Mouse (Mus musculus): ENCODE measurements around the gene Mrgpre.

Mrgpre gene

DNA sequence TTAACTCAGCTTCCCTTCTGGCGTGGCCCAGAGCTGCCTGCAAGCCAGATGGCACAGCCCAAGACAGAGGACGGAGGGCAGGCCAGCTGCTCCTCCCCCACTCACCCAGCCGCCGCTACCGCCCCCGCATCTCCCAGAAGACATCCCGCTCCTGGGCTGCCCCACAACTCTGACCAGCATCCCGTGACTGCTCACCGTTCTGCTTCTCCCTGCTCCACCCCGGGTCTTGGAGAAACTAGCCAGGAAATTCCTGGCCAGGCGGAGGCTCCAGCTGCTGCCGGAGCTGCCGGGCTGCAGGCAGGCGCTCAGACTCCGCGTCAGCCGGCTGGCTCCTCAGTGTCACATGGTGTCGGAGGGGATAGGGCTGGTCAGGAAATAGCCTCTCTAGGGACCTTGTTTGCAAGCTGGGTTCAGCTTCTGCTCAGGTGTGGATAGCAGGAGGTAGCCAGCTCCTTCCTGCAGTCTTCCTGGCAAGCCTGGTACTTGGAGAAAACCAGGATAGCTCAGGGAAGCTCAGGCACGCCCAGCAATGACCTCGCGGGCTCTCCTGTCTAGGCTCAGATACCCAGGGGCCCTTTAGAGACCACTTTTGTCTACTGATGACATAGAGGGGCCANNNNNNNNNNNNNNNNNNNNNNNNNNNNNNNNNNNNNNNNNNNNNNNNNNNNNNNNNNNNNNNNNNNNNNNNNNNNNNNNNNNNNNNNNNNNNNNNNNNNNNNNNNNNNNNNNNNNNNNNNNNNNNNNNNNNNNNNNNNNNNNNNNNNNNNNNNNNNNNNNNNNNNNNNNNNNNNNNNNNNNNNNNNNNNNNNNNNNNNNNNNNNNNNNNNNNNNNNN is at the start of gene Mrgpre:
Gene Mrgpre (minus strand): TSS at position 505 of the 834 bp plus-strand sequence.
- DNase-seq (ENCODE audit: low spot score in 2 of 2): peak; percentile 51 to 52

- no peak for DNase-seq (ENCODE audit: low spot score in 2 of 2)
Observed at GRCm38 (mm10) chr7:143833581-143834190, 49.4 kb upstream of the Mrgpre start.

GRCm38 (mm10) chr7:143832611-143833010 is 48.3 kb upstream of the Mrgpre start:
- no peak for DNase-seq (ENCODE audit: low spot score in 2 of 2)

GRCm38 (mm10) chr7:143832196-143832595 is 47.9 kb upstream of the Mrgpre start:
- no peak for DNase-seq (ENCODE audit: low spot score in 2 of 2)

DNA sequence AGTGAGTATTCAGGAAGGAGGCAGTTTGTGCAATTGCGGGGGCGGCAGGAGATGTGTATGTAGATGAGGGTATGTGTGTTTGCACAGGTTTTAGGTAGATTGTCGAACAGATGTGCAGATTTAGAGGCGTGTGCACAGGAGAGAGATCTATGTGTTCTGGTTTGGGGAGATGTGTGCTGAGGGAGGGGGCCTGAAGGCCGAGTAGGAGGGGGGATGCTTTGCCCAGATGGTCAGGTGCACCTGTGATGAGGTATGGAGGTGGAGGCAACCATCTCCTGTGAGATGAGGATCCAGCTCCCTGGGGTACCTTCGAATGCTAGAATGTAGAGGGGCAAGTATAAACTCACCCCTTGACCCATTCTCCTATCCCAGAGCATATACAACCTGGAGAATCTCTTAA is 46.1 kb upstream of the Mrgpre start:
- no peak for DNase-seq (ENCODE audit: low spot score in 2 of 2)

GRCm38 (mm10) chr7:143829504-143830331 is 45.4 kb upstream of the Mrgpre start:
- DNase-seq (ENCODE audit: low spot score in 2 of 2): peak; percentile 96 to 98

GRCm38 (mm10) chr7:143826985-143827384 is 42.7 kb upstream of the Mrgpre start:
- no peak for DNase-seq (ENCODE audit: low spot score in 2 of 2)

GRCm38 (mm10) chr7:143823266-143823605 is 38.9 kb upstream of the Mrgpre start:
- no peak for DNase-seq (ENCODE audit: low spot score in 2 of 2)

GRCm38 (mm10) chr7:143822375-143823265 is 38.3 kb upstream of the Mrgpre start, which contains the start of the genes Nadsyn1 and Dhcr7:
Nadsyn1 (minus strand) TSS chr7:143822849.
Dhcr7 (plus strand) TSS chr7:143823145.
- DNase-seq (ENCODE audit: low spot score in 2 of 2): peak; percentile 98

GRCm38 (mm10) chr7:143821241-143821640 is 36.9 kb upstream of the Mrgpre start:
- no peak for DNase-seq (ENCODE audit: low spot score in 2 of 2)

DNA sequence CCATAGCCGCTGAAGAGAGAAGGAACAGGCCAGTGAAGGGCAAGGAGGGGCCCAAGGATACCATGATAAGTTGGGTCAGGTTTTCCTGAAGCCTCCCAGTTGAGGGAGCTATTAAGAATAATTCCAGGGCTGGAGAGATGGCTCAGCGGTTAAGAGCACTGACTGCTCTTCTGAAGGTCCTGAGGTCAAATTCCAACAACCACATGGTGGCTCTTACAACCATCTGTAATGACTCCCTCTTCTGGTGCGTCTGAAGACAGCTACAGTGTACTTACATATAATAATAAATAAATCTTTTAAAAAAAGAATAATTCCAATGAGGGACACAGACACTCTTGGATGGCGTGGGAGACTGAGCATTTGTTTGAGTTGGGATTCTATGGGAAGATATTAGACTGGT is 34.9 kb upstream of the Mrgpre start:
- DNase-seq (ENCODE audit: low spot score in 2 of 2): no peak

DNA sequence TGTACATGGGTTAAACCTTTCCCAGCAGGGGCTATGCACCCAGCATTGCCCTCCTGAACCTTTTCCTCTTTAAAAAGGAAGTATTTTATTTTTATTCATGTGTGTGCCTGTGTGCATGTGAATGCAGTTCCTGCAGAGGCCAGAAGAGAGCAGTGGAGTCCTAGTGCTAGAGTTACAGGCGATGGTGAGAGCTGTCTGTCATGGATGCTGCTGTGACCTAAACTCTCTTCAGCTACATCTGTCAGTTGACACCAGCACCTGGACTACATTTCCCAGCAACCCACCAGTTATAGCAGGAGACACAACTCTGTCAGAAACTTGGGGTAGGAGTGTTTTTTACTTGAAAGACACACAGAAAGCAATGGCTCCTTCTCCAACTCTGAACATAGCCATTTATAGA is 24.6 kb upstream of the Mrgpre start:
- no peak for DNase-seq (ENCODE audit: low spot score in 2 of 2)

- DNase-seq (ENCODE audit: low spot score in 2 of 2): peak in 1 of 2 experiments; percentile 21
Observed at GRCm38 (mm10) chr7:143805199-143805624, 20.9 kb upstream of the Mrgpre start.

DNA sequence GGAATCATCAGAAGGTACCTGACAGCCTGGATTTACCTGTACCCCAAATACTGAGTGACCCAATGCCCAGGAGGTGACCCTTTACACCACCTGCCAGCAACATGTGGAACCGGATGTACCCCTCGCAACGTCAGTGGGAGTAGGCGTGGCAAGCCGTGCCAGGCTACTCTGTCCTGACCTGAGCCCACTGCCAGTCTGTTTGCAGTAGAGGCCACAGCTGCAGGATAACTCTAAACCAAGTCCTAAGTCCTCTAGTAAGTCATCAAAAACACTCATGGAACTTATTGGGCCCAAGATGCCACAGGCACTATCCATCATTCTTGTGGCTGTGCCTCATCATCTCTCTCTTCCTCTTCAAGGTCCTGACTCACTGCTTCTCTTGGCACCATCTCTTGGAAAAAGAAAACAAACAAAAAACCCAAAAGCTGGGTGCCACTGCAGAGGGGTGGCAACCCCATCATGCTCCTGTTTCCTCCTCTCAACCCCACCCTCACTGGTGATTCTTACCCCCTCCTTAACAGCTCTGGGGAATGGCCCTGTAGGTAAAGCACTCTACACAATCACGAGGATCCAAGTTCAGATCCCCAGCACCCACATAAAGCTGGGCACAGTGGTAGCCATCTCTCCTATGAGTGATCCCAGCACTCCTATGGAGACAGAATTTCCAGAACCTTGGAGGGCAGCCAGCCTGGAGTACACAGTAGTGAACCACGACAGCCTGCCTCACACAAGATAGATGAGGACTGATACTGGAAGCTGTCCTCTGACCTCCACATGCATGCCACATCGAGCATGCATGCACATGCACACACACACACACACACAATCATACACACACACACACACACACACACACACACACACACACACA is 17.1 kb upstream of the Mrgpre start:
- no peak for DNase-seq (ENCODE audit: low spot score in 2 of 2)

DNA sequence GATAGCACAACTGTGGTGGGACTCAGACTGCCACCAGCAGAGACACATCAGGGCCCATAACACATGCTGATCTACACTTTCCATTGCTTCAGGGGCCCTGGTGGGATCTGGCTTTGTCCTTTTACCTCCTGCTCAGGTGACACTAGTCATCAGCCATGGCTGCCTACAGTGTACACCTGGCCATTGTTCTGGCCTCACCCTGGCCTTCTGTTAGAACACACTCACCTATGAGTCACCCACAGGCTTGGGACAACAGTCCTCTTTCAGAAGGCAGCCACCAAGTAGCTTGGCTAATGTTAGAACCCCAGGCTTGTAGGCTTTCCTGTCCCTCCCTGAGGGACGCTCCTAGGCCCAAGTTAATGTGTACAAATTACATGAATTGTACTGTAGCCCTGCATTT is 16.5 kb upstream of the Mrgpre start:
- DNase-seq (ENCODE audit: low spot score in 2 of 2): no peak

DNA sequence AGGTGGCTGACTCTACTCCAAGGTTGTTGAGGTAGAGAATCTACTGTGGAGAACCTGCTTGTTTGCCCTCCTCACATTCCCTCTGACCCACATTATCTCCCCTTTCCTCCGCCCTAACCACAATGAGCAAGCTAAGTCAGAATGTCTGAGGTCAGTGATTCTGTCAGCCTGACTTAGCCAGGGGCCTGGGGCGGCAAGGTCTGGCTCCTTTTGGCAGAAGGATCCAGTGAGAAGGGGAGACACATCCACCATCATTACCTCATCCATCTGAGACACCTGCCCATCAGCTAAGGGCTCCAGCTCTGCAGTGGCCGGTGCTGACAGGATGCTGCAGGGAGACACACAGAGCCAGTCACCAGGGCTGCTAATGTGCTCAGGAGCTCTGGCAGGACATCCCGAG is 14.5 kb upstream of the Mrgpre start:
- no peak for DNase-seq (ENCODE audit: low spot score in 2 of 2)

GRCm38 (mm10) chr7:143793121-143793520 is 8.8 kb upstream of the Mrgpre start:
- DNase-seq (ENCODE audit: low spot score in 2 of 2): no peak

- no peak for DNase-seq (ENCODE audit: low spot score in 2 of 2)
Observed at GRCm38 (mm10) chr7:143792336-143792985, 8.2 kb upstream of the Mrgpre start.

DNA sequence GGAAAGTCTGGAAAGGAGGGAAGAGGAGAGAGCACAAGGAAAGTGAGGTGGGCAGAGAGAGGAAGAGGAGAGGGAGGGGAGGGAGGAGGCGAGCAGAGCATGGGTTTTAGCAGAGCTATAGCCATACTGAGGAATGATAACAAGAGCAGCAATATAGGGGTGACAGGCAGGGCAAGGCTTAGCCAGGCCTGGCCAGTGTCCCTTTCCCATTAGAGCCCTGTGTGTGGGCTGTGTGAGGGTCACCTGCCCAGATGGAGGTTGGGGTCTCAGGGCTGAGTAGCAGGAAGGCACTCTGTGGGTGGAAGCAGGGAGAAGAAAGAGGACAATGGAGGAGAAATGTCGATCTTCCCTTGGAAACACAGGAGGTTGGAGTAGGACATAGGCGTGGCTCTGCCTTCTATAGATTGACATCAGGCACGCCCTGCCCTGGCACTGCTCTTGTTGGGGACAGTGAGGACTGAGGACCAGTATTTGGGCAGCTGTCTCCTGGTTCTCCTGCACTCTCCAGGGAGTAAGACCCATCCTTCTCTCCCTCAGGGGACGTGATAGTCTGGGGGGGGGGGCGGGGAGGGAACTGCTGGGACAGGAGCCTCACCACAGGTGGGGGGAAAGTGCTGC is 813 bp downstream of the Mrgpre start:
- DNase-seq (ENCODE audit: low spot score in 2 of 2): no peak

All from right cerebral cortex, postnatal 36 days (tissue).